Comparison of ENCODE assay signal across 16 mouse cellular contexts in genomic region chr2:33439980-33440670, GRCm38 (mm10). TPM values are rescaled to one million over a fixed set of nuclear protein-coding genes. Genes with fewer than 3 reads are reported as not detected.
DNase-seq lines count a peak whose midpoint lies in the region; ATAC-seq and TF ChIP-seq lines count a peak whose summit lies in the region.
"Had no signal": no experiment of that assay in that cellular context is flagged by ENCODE, and none has a peak within 500 bp of the region (broad histone marks: within the 10 kb centered on the region; RNA-seq: fewer than 3 reads in every experiment).

No protein-coding gene starts in this region.

- no peaks in the 10 kb centered on the region for H3K9me3 ChIP-seq in heart, embryonic 10.5 days
- no peaks in the 10 kb centered on the region for H3K9me3 ChIP-seq in midbrain, embryonic 13.5 days
- H3K9me3 ChIP-seq: embryonic facial prominence, embryonic 12.5 days; limb, embryonic 12.5 days; liver, embryonic 15.5 days; neural tube, embryonic 13.5 days had no signal

- ATAC-seq in midbrain, embryonic 13.5 days = no peak

- H3K9ac ChIP-seq in midbrain, embryonic 13.5 days (replicated peaks) = 0 out of 2 replicates have a peak overlapping the region, but pooled peaks have one; percentile 26
- H3K9ac ChIP-seq: embryonic facial prominence, embryonic 12.5 days; limb, embryonic 12.5 days; liver, embryonic 15.5 days; neural tube, embryonic 13.5 days had no signal

- H3K27me3 ChIP-seq in heart, embryonic 10.5 days (ENCODE audit: insufficient read depth, poor library complexity, severe bottlenecking) = no peaks in the 10 kb centered on the region
- peaks cover 11% of the 10 kb centered on the region; the same call in 1 of the 2 replicates for H3K27me3 ChIP-seq in midbrain, embryonic 13.5 days

- no peak overlapping the region for H3K4me3 ChIP-seq in heart, embryonic 10.5 days
- no peak overlapping the region for H3K4me3 ChIP-seq in left cerebral cortex, adult 2 months
- no peak overlapping the region for H3K4me3 ChIP-seq in midbrain, embryonic 13.5 days (replicated peaks)
- H3K4me3 ChIP-seq: embryonic facial prominence, embryonic 12.5 days; limb, embryonic 12.5 days; liver, embryonic 15.5 days; neural tube, embryonic 13.5 days had no signal

- no peak for TF ChIP-seq CTCF in left cerebral cortex, adult 2 months (IDR thresholded peaks at IDR 0.05)

- 15% methylated on average over 9 of the region's 9 CpGs for WGBS in heart, embryonic 10.5 days
- 20% methylated on average over 9 of the region's 9 CpGs for WGBS in midbrain, embryonic 13.5 days

- DNase-seq in heart, embryonic 10.5 days (ENCODE audit: low spot score) = no peak
- no peak for DNase-seq in heart, postnatal 4 days
- no peak for DNase-seq in left cerebral cortex, adult 2 months (ENCODE audit: extremely low spot score in 1 of 2, low spot score in 2 of 2)
- no peak for DNase-seq in left cerebral cortex, adult 11 months (ENCODE audit: low spot score)
- peak; percentile 79 for DNase-seq in ES-CJ7 (ENCODE audit: low read depth, low spot score)
- no peak for DNase-seq in cerebellum, postnatal 4 days (ENCODE audit: low spot score in 2 of 2)
- DNase-seq: heart, adult 18-20 months; heart, postnatal 10 days; kidney, postnatal 10 days; lung, postnatal 14 days; thymus, adult 18-20 months had no signal

- intact Hi-C loops in left cerebral cortex, adult 2 months (cut with DNase I) = no loop called here

- H3K4me2 ChIP-seq in midbrain, embryonic 13.5 days (replicated peaks) = no peak overlapping the region
- H3K4me2 ChIP-seq: limb, embryonic 12.5 days; liver, embryonic 15.5 days had no signal

- peaks cover 63% of the 10 kb centered on the region for H3K4me1 ChIP-seq in heart, embryonic 10.5 days
- peaks cover 53% of the 10 kb centered on the region for H3K4me1 ChIP-seq in midbrain, embryonic 13.5 days (replicated peaks)

- H3K36me3 ChIP-seq in heart, embryonic 10.5 days = no peaks in the 10 kb centered on the region
- H3K36me3 ChIP-seq in midbrain, embryonic 13.5 days = no peaks in the 10 kb centered on the region
- H3K36me3 ChIP-seq: embryonic facial prominence, embryonic 12.5 days; limb, embryonic 12.5 days; liver, embryonic 15.5 days; neural tube, embryonic 13.5 days had no signal

- H3K27ac ChIP-seq in heart, embryonic 10.5 days = peak overlapping the region; percentile 62
- H3K27ac ChIP-seq in left cerebral cortex, adult 2 months = peak overlapping the region; percentile 78
- no peak overlapping the region for H3K27ac ChIP-seq in midbrain, embryonic 13.5 days
- H3K27ac ChIP-seq: embryonic facial prominence, embryonic 12.5 days; limb, embryonic 12.5 days; liver, embryonic 15.5 days; neural tube, embryonic 13.5 days had no signal

RNA-seq across cellular contexts. Expression of gene Zbtb34, which starts 9.0 kb away (rescaled TPM):
- 5.0 and 5.6 TPM in 2 replicates for polyA plus RNA-seq in heart, embryonic 10.5 days (2016; fragmentation: Nextera tagmentation; extraction: Ambion mirVana)
- total RNA-seq in heart, postnatal 4 days (2021) = 10 to 100 TPM; 22.1 to 27.5 TPM
- 10 to 100 TPM; 23.9 to 26.9 TPM for total RNA-seq in left cerebral cortex, adult 2 months (2021)
- polyA plus RNA-seq in midbrain, embryonic 13.5 days (2015; fragmentation: Nextera tagmentation; extraction: Ambion mirVana) = 6.9 and 7.3 TPM in 2 replicates

RNA-seq across cellular contexts. Expression of gene Zbtb43, which starts 28.2 kb away (rescaled TPM):
- polyA plus RNA-seq in heart, embryonic 10.5 days (2016; fragmentation: Nextera tagmentation; extraction: Ambion mirVana) = 12.5 and 15.7 TPM in 2 replicates
- total RNA-seq in heart, postnatal 4 days (2021) = 10 to 100 TPM; 19.8 to 22.2 TPM
- 10 to 100 TPM; 27.4 to 28.4 TPM for total RNA-seq in left cerebral cortex, adult 2 months (2021)
- polyA plus RNA-seq in midbrain, embryonic 13.5 days (2015; fragmentation: Nextera tagmentation; extraction: Ambion mirVana) = 29.0 and 29.7 TPM in 2 replicates
